Mouse (Mus musculus): ENCODE measurements around the gene Fsd2. TPM values are rescaled to one million over a fixed set of nuclear protein-coding genes. Genes with fewer than 3 reads are reported as not detected.

Gene Fsd2
- polyA plus RNA-seq, 1 experiment from 2014 or later: 0.05 TPM

DNA sequence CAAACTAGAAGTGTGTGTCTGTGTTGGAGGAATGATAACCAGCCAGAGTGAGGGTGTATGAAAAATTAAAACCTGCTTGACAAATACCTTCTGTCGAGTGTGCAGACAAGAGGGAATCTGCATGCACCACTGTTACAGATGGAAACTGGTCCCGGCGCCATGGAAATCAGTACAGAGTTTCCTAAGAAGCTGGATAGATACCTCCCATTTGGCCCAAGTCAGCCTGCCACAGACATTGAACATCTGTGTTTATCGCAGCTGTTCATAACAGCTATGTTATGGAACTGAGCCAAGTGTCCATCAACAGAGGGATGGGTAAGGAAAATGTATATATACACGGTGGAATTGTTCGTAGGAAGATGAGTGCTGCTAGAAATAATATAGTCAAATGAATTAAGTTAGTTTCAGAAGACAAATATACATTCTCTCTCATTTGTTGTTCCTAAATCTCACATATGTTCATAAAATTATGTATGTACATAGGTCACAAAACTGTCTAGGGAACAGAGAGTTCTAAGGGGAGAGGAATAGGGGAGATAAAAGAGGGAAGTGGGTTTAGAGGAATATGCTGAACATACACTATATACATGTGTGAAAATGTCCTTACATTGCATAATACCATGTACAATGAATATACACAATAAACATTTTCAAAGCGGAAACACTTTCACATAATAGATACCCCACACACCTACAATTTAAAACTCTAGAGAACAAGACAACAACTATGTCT lies 9.3 kb downstream of the Fsd2 start:
- H3K4me3 ChIP-seq: no peak overlapping the region

DNA sequence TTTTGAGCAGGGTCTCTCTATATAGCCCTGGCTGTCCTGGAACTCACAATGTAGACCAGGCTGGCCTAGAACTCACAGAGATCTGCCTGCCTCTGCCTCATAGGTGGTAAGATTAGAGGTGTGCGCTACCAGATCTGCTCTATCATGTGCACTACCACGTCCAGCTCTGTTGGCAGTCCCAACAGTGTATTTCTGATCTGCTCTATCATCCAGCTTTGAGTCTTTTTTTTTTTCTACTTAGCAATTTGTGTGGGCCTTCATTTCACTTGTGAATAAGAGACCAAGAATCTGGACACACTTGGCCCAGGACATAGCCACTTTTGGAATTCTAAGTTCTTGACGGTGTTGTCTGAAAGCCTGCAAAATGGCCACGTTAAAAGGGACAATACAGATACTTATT lies 9.9 kb downstream of the Fsd2 start:
- DNase-seq (ENCODE audit: extremely low spot score, low spot score): no peak
- no peaks in the 10 kb centered on the region for H3K27me3 ChIP-seq (ENCODE audit: poor library complexity, severe bottlenecking)
- no peaks in the 10 kb centered on the region for H3K9me3 ChIP-seq
- no peaks in the 10 kb centered on the region for H3K36me3 ChIP-seq (replicated peaks)
- no peaks in the 10 kb centered on the region for H3K4me1 ChIP-seq
- WGBS: 91% methylated on average over 4 of the region's 4 CpGs
- H3K27ac ChIP-seq: no peak overlapping the region
- no peak overlapping the region for H3K4me3 ChIP-seq

More for the DNA sequence above, 9.3 kb downstream of the Fsd2 start:
- Histone ChIP-seq H3K9me3 (no peaks in the 10 kb centered on the region), H3K27ac (no peak overlapping the region), H3K27me3 (ENCODE audit: poor library complexity, severe bottlenecking) (no peaks in the 10 kb centered on the region), H3K36me3 (replicated peaks) (no peaks in the 10 kb centered on the region), H3K4me1 (no peaks in the 10 kb centered on the region)
- DNase-seq (ENCODE audit: extremely low spot score, low spot score): no peak
- WGBS: 89% methylated on average over 7 of the region's 7 CpGs

DNA sequence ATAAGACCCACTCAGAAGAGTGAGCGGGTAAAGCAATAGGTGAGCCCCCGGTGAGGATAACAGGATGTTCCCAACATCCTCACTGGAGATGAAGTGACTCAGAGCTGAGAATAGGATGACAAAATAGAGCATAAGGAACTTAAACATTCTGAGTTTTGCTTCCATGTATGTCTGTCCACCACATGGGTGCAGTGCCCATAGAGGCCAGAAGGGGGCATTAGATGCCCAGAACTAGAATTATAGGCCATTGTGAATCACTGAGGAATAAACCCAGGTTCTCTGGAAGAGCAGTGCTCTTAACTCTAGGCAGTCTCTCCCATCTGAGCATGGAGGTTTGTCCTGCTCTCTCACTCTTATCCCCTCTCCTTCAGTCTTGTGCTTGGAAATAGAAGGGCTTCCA lies 12.4 kb downstream of the Fsd2 start:
- peak; percentile 36 for DNase-seq (ENCODE audit: extremely low spot score, low spot score)
- Histone ChIP-seq H3K4me1 (no peaks in the 10 kb centered on the region), H3K9me3 (no peaks in the 10 kb centered on the region), H3K36me3 (replicated peaks) (no peaks in the 10 kb centered on the region), H3K27ac (no peak overlapping the region), H3K4me3 (no peak overlapping the region), H3K27me3 (ENCODE audit: poor library complexity, severe bottlenecking) (no peaks in the 10 kb centered on the region)
- WGBS: 73% methylated on average over 2 of the region's 2 CpGs

DNA sequence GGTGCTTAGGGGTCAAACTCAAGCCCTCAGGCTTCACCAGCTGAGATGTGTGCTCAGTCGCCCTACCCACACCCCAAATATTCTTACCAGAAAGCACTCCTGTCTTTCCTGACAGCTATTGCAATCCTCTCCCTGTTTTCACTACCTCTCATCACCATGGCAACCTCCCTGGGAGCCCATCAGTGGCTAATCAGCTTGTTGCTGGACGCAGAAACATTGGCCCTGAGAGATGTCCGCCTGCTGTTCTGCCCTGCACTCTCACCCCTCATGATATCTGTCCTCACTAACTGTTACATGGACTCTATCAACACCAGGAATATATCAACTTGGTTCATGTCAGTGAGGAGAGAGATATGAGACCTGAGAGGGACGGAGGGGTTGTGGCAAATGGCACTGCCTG lies 13.2 kb downstream of the Fsd2 start:
- DNase-seq (ENCODE audit: extremely low spot score, low spot score): no peak
- Histone ChIP-seq H3K9me3 (no peaks in the 10 kb centered on the region), H3K27me3 (ENCODE audit: poor library complexity, severe bottlenecking) (no peaks in the 10 kb centered on the region), H3K4me3 (no peak overlapping the region), H3K4me1 (peaks cover 2% of the 10 kb centered on the region; the same call in 1 of the 2 replicates), H3K36me3 (replicated peaks) (no peaks in the 10 kb centered on the region), H3K27ac (no peak overlapping the region)
- WGBS: 69% methylated on average over 4 of the region's 4 CpGs

DNA sequence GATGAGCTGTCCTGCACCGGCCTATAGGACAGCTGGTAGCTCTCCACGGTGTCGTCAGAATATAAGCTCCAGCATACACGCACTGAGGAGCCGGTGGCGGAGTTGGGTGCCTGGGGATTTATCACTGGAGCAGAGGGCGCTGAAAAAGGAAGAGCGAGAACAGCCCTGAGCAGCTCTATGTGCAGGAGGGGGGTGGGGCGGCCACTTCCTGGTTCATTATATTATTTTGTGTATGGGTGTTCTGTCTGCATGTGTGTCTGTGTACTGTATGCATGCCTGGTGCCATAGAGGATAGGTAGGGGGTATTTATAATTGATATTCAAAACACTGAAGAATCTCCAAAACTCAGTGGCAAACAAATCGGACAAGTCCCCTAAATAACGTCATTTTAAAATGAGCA lies 17.9 kb downstream of the Fsd2 start:
- no peaks in the 10 kb centered on the region for H3K36me3 ChIP-seq (replicated peaks)
- H3K4me1 ChIP-seq: peaks cover 14% of the 10 kb centered on the region
- 82% methylated on average over 11 of the region's 11 CpGs for WGBS
- no peak overlapping the region for H3K4me3 ChIP-seq
- H3K9me3 ChIP-seq: no peaks in the 10 kb centered on the region
- no peak for DNase-seq (ENCODE audit: extremely low spot score, low spot score)
- peak overlapping the region; percentile 20; the same call in 1 of the 2 replicates for H3K27ac ChIP-seq
- no peaks in the 10 kb centered on the region for H3K27me3 ChIP-seq (ENCODE audit: poor library complexity, severe bottlenecking)

DNA sequence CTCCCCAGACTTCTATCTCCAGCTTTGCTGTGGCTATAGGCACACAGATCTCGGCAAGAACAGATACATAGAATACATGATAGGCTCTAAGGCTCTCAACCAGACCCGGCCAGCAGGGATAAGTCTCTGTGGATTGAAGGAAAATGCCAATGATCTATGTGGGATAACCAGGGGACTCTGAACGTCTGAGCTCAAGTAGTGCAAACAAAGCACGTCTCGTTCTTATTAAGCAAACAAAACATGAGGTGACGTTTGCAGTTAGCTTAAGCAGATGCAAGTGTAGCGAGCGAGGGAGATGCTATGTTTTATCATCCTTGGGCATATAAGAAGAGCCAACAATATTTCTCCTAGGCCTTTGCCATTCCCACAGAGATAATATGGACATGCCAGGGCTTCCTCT lies 23.8 kb downstream of the Fsd2 start:
- WGBS: 92% methylated on average over 8 of the region's 8 CpGs
- H3K4me1 ChIP-seq: peaks cover 31% of the 10 kb centered on the region
- DNase-seq (ENCODE audit: extremely low spot score, low spot score): no peak

DNA sequence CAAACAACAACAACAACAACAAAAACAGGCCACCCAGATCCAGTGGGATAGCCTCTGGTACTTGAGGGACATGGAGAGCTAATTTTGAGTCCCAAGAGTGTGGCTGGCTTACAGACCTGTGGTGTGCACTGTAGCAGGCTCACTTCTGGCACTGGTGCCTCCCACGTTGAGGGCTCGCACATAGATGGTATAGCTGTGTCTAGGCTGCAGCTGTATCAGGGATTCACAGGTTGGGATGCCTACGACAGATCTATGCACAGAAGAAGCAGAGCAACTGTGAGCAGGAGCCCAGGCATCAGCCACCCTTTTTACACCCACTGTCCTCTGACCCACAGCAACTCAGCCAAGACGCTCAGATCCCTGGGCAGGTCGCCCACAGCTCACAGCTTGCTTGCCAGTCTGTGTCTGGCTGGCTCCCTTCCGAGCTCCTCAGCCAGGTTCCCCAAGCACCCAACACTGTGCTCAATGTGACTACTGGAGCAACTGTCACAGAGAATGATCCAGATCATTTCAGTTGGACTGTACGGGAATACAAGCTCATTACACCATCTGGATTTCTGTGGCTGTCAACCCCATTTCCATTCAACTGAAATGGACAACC lies 24.7 kb downstream of the Fsd2 start:
- Histone ChIP-seq H3K27me3 (ENCODE audit: poor library complexity, severe bottlenecking) (no peaks in the 10 kb centered on the region), H3K4me3 (no peak overlapping the region), H3K9me3 (no peaks in the 10 kb centered on the region), H3K4me1 (peaks cover 31% of the 10 kb centered on the region), H3K36me3 (replicated peaks) (no peaks in the 10 kb centered on the region), H3K27ac (no peak overlapping the region)
- no peak for DNase-seq (ENCODE audit: extremely low spot score, low spot score)
- 87% methylated on average over 7 of the region's 7 CpGs for WGBS

More for the DNA sequence above, 23.8 kb downstream of the Fsd2 start:
- no peaks in the 10 kb centered on the region for H3K27me3 ChIP-seq (ENCODE audit: poor library complexity, severe bottlenecking)
- no peak overlapping the region for H3K4me3 ChIP-seq
- H3K9me3 ChIP-seq: no peaks in the 10 kb centered on the region
- no peaks in the 10 kb centered on the region for H3K36me3 ChIP-seq (replicated peaks)
- H3K27ac ChIP-seq: no peak overlapping the region

DNA sequence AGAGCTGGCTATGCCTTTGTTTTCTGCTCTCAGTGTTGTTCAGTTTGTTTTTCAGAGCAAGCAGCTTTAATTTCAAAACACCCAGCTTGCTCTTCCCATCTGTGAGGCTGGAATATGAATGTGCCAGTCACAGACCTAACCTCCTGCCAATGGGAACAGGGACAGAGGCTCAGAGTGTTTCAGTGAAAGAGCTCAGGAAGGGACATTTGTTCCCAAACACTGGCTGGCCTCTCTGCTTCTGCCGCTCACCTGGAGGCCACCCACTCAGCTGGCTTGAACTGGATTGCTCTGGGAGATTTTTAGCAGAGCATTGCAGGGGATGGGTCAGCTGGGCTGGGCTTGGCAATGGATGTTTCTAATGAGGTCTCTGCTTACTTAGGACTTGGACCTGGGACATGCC lies 25.7 kb downstream of the Fsd2 start:
- Histone ChIP-seq H3K4me1 (peaks cover 24% of the 10 kb centered on the region), H3K9me3 (no peaks in the 10 kb centered on the region), H3K27me3 (ENCODE audit: poor library complexity, severe bottlenecking) (no peaks in the 10 kb centered on the region), H3K4me3 (no peak overlapping the region), H3K36me3 (replicated peaks) (no peaks in the 10 kb centered on the region), H3K27ac (no peak overlapping the region)
- WGBS: 74% methylated on average over 1 of the region's 1 CpGs
- DNase-seq (ENCODE audit: extremely low spot score, low spot score): no peak

DNA sequence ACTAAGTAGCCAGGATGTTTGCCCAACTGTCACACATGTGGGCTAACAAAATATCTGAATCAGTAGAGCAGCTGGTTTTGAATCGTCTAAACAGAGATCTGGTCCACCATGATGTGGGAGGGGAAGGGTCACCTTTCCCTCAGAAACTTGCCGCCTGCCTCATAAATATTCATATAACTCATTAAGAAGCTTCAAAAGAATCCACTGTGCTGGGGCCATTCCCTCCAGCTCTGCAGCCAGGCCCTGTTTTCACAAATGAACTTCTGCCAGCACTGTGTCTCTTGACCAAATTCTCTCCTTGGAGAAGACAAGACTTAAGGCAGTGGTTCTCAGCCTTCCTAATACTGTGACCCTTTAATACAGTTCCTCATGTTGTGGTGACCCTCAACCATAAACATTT lies 27.2 kb downstream of the Fsd2 start:
- H3K27me3 ChIP-seq (ENCODE audit: poor library complexity, severe bottlenecking): no peaks in the 10 kb centered on the region
- no peaks in the 10 kb centered on the region for H3K9me3 ChIP-seq
- H3K36me3 ChIP-seq (replicated peaks): peaks cover 14% of the 10 kb centered on the region
- no peak overlapping the region for H3K4me3 ChIP-seq
- WGBS: 36% methylated on average over 2 of the region's 2 CpGs
- peak overlapping the region; percentile 52; the same call in 1 of the 2 replicates for H3K27ac ChIP-seq
- DNase-seq (ENCODE audit: extremely low spot score, low spot score): no peak
- H3K4me1 ChIP-seq: peaks cover 22% of the 10 kb centered on the region

DNA sequence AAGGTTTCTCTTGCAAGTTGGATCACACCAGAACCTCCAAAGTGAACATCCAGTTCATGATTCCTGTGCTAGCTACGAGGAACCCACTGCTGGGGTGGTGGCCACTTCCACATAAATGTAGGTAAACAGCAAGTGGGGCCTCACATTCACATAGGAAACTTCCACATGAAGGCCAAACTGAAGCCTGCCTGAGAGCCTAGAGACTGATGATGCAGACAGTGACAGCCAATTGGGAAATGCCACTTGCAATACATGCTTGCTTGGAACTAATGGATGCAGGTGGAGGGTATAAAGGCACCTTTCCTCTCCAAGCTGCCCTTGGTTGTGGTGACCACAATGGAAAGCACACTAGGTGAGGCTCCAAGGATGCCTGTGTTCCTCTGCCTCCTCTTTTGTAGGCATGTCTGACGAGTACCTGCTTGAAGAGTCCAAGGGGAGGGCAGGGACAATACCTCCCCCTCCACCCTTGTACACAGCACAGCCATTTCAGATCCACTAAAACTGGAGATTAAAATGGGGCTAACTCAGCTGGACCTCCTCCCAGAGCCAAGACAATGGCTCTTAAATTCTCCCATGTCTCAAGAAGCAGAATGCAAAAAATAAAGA lies 28.6 kb downstream of the Fsd2 start:
- peaks cover 9% of the 10 kb centered on the region; the same call in 1 of the 2 replicates for H3K9me3 ChIP-seq
- no peak for DNase-seq (ENCODE audit: extremely low spot score, low spot score)
- no peaks in the 10 kb centered on the region for H3K27me3 ChIP-seq (ENCODE audit: poor library complexity, severe bottlenecking)
- peaks cover 28% of the 10 kb centered on the region for H3K36me3 ChIP-seq (replicated peaks)
- WGBS: 69% methylated on average over 2 of the region's 2 CpGs
- H3K4me3 ChIP-seq: no peak overlapping the region
- no peak overlapping the region for H3K27ac ChIP-seq
- peaks cover 22% of the 10 kb centered on the region for H3K4me1 ChIP-seq

DNA sequence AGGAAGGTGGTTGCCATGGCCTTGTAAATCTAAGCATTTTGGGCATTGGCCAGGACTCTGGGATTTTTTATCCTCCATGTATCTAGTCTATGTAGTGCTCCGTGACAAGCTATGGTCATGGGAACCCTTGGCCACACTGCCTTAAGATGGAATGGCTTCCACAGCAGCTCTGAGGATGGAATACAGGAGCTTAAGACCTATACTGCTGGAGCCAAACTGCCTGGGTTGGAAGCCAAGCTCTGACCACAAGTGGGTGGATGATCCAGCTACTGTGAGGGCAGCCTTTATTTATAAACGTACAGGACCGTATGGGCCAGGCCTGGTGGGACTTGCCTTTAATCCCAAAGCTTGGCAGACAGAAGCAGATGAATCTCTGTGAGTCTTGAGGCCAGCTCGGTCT lies 30.3 kb downstream of the Fsd2 start:
- no peak overlapping the region for H3K27ac ChIP-seq
- peaks cover 10% of the 10 kb centered on the region; the same call in 1 of the 2 replicates for H3K9me3 ChIP-seq
- no peaks in the 10 kb centered on the region for H3K27me3 ChIP-seq (ENCODE audit: poor library complexity, severe bottlenecking)
- 91% methylated on average over 4 of the region's 4 CpGs for WGBS
- peaks cover 22% of the 10 kb centered on the region for H3K4me1 ChIP-seq
- no peak overlapping the region for H3K4me3 ChIP-seq
- peaks cover 44% of the 10 kb centered on the region for H3K36me3 ChIP-seq (replicated peaks)
- DNase-seq (ENCODE audit: extremely low spot score, low spot score): no peak

DNA sequence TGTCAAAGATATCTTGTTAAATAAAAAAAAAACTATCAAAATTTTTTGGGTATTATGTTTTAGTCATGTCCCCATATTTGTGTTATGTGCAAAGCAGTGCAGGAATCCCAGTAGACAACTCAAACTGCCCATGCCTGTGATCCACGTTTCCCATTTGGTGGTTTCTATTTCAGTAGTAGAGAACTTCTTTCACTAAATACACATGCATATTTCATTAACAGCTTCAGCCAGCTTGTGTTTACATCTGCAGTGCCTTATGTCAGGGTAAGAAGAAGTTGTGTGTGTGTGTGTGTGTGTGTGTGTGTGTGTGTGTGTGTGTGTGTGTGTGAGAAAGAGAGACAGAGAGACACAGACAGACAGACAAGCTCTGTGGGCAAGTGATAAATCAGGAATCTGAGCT lies 35.3 kb downstream of the Fsd2 start:
- DNase-seq (ENCODE audit: extremely low spot score, low spot score): no peak
- no peaks in the 10 kb centered on the region for H3K4me1 ChIP-seq
- H3K4me3 ChIP-seq: no peak overlapping the region
- 91% methylated on average over 1 of the region's 1 CpGs for WGBS
- no peaks in the 10 kb centered on the region for H3K27me3 ChIP-seq (ENCODE audit: poor library complexity, severe bottlenecking)
- H3K9me3 ChIP-seq: peaks cover 10% of the 10 kb centered on the region; the same call in 1 of the 2 replicates
- no peak overlapping the region for H3K27ac ChIP-seq
- peaks cover 94% of the 10 kb centered on the region for H3K36me3 ChIP-seq (replicated peaks)

DNA sequence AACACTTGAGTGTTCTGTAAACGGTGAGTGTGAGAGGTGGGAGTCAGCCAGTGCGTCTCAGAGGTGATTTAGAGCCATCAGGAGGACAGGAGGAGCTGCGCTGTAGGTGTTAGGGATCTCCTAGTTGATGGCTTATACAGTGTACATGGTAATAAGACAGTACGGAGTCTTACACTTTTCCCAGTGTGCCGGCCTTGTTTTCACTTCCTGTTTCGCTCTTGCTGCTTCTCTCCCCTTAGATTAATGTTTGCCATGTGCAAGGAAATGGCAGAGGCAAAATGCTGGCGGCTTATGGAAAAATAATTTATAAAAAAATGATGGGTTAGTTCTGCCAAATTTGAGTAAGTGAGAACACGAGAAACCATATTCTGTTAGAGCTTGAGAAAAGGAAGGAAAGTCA lies 37.8 kb downstream of the Fsd2 start:
- peaks cover 95% of the 10 kb centered on the region for H3K36me3 ChIP-seq (replicated peaks)
- 95% methylated on average over 8 of the region's 8 CpGs for WGBS
- no peaks in the 10 kb centered on the region for H3K27me3 ChIP-seq (ENCODE audit: poor library complexity, severe bottlenecking)
- H3K4me1 ChIP-seq: peaks cover 10% of the 10 kb centered on the region
- peaks cover 5% of the 10 kb centered on the region; the same call in 1 of the 2 replicates for H3K9me3 ChIP-seq
- H3K27ac ChIP-seq: no peak overlapping the region
- H3K4me3 ChIP-seq: no peak overlapping the region
- no peak for DNase-seq (ENCODE audit: extremely low spot score, low spot score)
